Mouse (Mus musculus): Measurements from ENCODE around the gene Rps6kb2.

- TF ChIP-seq POLR2A (IDR thresholded peaks at IDR 0.05; ENCODE audit: low read depth, low read length) (no peak; the same call in 1 of the 2 replicates), CTCF (IDR thresholded peaks at IDR 0.05; ENCODE audit: extremely low read depth, insufficient read length, insufficient replicate concordance, low read depth, low read length) (no peak)
These were observed 8.5 kb upstream of the Rps6kb2 start for GRCm38 (mm10) chr19:4171393-4172290.
